Mouse (Mus musculus) testis, adult 2 months (tissue): ENCODE results near the gene Yipf2. TPM values are rescaled to one million over a fixed set of nuclear protein-coding genes. Genes with fewer than 3 reads are reported as not detected.

Experiments
- H3K27ac ChIP-seq: fragments of 200-500 bp; 2 replicates; pipeline ENCODE4 v1.5.1; 2012; ENCODE audit warnings: low read depth, low read length; ENCODE audit not compliant: control insufficient read depth, insufficient read depth
- H3K27me3 ChIP-seq: fragments of 200-500 bp; 2 replicates; pipeline ENCODE4 v1.6.1; 2012; ENCODE audit warnings: mild to moderate bottlenecking, low read length, moderate library complexity; ENCODE audit not compliant: control insufficient read depth, insufficient read depth
- H3K36me3 ChIP-seq: fragments of 200-500 bp; 2 replicates; pipeline ENCODE4 v1.6.1; 2012; ENCODE audit warnings: mild to moderate bottlenecking, low read length; ENCODE audit not compliant: control insufficient read depth, insufficient read depth
- H3K4me1 ChIP-seq: fragments of 200-500 bp; 2 replicates; pipeline ENCODE4 v1.6.1; 2012; ENCODE audit warnings: low read length; ENCODE audit not compliant: control insufficient read depth, insufficient read depth
- H3K4me3 ChIP-seq: fragments of 200-500 bp; 2 replicates; pipeline ENCODE4 v1.5.1; 2012; ENCODE audit warnings: low read depth, mild to moderate bottlenecking, low read length, moderate library complexity, mixed read lengths; ENCODE audit not compliant: control insufficient read depth
- CTCF ChIP-seq: fragments of 200-500 bp; IDR thresholded peaks from 2 replicates; pipeline ENCODE4 v1.5.1; 2012; ENCODE audit warnings: low read depth, mild to moderate bottlenecking, inconsistent platforms, low read length, moderate library complexity; ENCODE audit not compliant: control insufficient read depth, insufficient read depth, insufficient replicate concordance
- POLR2A ChIP-seq: fragments of 200-500 bp; IDR thresholded peaks from 2 replicates; pipeline ENCODE4 v1.6.1; 2012; ENCODE audit warnings: low read depth, mild to moderate bottlenecking, inconsistent platforms, low read length, moderate library complexity; ENCODE audit not compliant: control insufficient read depth
- polyA plus RNA-seq: library from polyadenylated mRNA; depleted of rRNA; stranded (reverse); fragments of >200 nt; gene quantifications from 2 replicates; pipeline ENCODE4 v1.2.3, GENCODE M21; 2012; rRNA removed

Yipf2 gene
- 33.8 and 35.6 TPM in 2 replicates for polyA plus RNA-seq

DNA sequence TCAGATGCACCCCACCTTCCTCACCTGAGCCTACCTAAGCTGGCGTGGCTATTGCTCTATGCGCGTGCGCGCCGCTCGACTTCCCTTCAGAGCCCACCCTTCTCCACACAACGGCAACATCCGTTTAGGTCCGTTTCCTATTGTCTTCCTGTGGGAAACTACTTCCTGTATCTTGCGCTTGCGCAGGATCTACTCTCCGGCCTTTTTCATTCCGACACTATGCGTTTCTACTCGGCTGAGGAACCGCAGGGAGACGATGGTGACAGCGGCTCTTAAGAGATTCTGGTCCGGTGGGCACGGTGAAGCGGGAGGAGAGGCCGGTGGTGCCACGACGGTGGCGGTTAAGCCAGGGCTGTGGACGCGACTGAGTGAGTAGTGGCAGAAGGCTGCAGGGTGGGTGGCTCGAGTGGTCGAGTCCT lies at the start of gene Yipf2, which contains the start of gene Timm29:
Gene Yipf2, minus strand, starts transcription at position 126 of the 419 bp plus-strand sequence.
Gene Timm29, plus strand, starts transcription at position 20 of the 419 bp plus-strand sequence.
- H3K36me3 ChIP-seq = peaks cover 4% of the 10 kb centered on the region
- H3K4me3 ChIP-seq = peak within 1 kb of the TSS; percentile 98
- H3K27me3 ChIP-seq = no peaks in the 10 kb centered on the region
- TF ChIP-seq CTCF = 0 out of 2 replicates have a peak, but pooled peaks have one; percentile 11
- peak; percentile 54; the same call in 1 of the 2 replicates for TF ChIP-seq POLR2A
- H3K27ac ChIP-seq = peak within 1 kb of the TSS; percentile 95
- peaks cover 9% of the 10 kb centered on the region for H3K4me1 ChIP-seq

DNA sequence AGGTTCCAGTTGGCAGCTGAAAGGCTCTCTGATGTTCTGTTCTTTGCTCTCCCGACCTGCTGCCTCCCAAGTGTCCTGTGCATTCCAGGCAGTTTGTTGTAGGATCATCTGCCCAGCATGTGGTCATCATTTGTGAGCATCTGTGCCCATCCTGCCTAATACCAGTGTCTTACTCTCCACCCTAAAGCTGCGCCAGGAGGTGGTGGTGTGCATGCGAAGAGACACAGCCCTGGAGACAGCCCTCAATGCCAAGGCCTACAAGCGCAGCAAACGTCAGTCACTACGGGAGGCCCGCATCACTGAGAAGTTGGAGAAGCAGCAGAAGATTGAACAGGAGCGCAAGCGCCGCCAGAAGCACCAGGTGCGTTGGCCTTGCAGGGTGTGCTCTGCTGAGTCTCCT lies 46.4 kb upstream of the Yipf2 start:
- Histone ChIP-seq H3K4me1 (no peaks in the 10 kb centered on the region), H3K27ac (no peak overlapping the region), H3K36me3 (peaks cover 10% of the 10 kb centered on the region), H3K4me3 (no peak overlapping the region), H3K27me3 (no peaks in the 10 kb centered on the region)
- no peak for TF ChIP-seq POLR2A
- no peak for TF ChIP-seq CTCF

DNA sequence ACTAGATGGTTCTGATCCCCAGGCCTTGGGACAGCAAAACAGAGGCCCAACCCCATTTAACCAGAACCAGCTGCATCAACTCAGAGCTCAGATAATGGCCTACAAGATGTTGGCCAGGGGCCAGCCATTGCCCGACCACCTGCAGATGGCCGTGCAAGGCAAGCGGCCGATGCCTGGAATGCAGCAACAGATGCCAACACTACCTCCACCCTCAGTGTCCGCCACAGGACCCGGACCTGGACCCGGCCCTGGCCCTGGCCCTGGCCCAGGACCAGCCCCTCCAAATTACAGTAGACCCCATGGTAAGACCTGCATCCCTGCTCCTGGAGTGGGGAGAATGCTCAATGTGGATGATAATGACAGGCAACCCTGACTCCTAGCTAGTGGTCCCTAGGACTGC lies 43.0 kb upstream of the Yipf2 start:
- Histone ChIP-seq H3K27ac (no peak overlapping the region), H3K4me1 (no peaks in the 10 kb centered on the region), H3K27me3 (no peaks in the 10 kb centered on the region), H3K36me3 (peaks cover 6% of the 10 kb centered on the region), H3K4me3 (no peak overlapping the region)
- TF ChIP-seq POLR2A = no peak
- no peak for TF ChIP-seq CTCF

DNA sequence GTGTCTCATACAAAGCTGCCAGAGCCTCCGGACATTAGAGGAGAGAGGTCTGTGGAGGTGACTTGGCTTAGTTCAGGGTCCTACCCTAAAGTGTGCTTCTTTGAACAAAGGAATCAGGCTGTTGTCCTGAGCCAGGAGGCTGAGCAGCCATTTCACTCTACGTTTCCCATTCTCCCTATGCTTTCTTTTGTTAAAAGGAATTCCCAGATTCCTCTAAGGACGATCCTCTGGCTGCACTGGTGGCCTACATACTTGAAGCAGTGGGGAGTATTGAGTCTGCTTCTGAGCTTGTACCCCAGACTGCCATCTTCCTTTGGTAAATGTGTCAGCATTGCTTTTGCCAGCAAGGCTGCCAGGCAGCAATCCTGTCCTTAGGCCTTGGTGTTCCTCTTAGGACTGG lies 40.5 kb upstream of the Yipf2 start:
- no peak for TF ChIP-seq CTCF
- TF ChIP-seq POLR2A = no peak
- Histone ChIP-seq H3K27me3 (no peaks in the 10 kb centered on the region), H3K36me3 (peaks cover 4% of the 10 kb centered on the region), H3K4me1 (no peaks in the 10 kb centered on the region), H3K27ac (no peak overlapping the region), H3K4me3 (no peak overlapping the region)

DNA sequence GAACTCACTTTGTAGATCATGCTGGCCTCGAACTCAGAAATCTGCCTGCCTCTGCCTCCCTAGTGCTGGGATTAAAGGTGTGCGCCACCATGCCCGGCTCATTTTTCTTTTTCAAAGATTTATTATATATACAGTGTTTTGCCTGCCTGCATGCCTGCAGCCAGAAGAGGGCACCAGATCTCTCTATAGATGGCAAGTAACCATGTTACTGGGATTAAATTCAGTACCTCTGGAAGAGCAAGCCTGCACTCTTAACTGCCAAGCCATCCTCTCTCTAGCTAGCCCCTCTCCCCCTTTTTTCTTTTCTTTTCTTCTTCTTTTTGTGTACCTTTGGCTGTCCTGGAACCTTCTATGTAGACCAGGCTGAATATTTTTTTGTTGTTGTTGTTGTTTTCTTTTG lies 38.0 kb upstream of the Yipf2 start:
- peaks cover 2% of the 10 kb centered on the region for H3K36me3 ChIP-seq

DNA sequence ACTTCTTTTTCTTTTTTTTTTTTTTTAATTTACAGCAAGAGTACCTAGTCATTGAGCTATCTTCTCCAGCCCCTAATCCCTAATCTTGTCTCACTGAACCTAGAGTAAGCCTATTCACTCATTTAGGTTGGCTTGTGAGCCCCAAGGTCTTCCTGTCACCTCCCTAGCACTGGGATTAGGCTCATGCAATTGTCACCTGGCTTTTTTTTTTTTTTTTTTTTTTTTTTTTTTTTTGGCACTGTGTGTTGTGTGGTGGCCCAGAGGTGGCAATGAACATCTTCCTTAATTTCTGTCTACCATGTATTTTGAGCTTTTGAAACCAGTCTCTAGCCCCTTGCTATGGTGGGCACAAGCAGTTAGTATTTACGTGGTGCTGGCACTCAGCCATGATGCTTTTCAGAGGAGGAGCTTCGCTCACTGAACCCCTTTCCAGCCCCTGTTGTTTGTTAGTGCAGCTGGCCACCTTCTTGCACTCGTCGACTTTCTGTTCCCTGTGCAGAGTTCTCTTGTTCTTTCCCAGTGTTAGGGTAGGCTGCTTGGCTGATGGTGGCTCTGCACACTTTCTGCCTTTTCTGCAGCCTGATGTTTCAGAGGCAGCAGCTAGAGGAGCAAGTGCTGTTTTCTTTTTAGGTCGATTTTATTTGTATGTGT lies 34.6 kb upstream of the Yipf2 start:
- TF ChIP-seq CTCF = no peak
- TF ChIP-seq POLR2A = no peak
- Histone ChIP-seq H3K27me3 (no peaks in the 10 kb centered on the region), H3K4me3 (no peak overlapping the region), H3K27ac (no peak overlapping the region), H3K4me1 (peaks cover 2% of the 10 kb centered on the region), H3K36me3 (no peaks in the 10 kb centered on the region)

More for the DNA sequence above, 38.0 kb upstream of the Yipf2 start:
- Histone ChIP-seq H3K4me3 (no peak overlapping the region), H3K27ac (no peak overlapping the region), H3K27me3 (no peaks in the 10 kb centered on the region), H3K4me1 (peaks cover under 1% of the 10 kb centered on the region; the same call in 1 of the 2 replicates)
- TF ChIP-seq CTCF (no peak), POLR2A (no peak)

DNA sequence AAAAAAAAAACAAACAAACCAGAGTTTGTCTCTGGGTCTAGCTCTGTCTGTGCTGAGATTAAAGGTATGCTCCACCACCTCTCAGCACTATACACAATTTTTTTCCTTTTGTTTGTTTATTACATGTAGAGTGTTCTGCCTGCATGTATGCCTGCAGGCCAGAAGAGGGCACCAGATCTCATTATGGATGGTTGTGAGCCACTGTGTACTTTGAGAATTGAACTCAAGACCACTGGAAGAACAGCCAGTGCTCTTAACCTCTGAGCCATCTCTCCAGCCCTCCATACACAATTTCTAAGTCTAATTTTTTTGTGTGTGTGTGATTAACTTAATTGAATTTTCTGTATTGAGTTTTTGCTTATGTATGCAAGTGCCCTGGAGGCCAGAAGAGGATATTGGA lies 33.9 kb upstream of the Yipf2 start:
- H3K27ac ChIP-seq = no peak overlapping the region
- TF ChIP-seq CTCF = no peak
- peaks cover 2% of the 10 kb centered on the region for H3K4me1 ChIP-seq
- no peaks in the 10 kb centered on the region for H3K27me3 ChIP-seq
- no peaks in the 10 kb centered on the region for H3K36me3 ChIP-seq
- no peak overlapping the region for H3K4me3 ChIP-seq
